Mouse (Mus musculus): Measurements from ENCODE around the gene Wdr37. TPM values are rescaled to one million over a fixed set of nuclear protein-coding genes. Genes with fewer than 3 reads are reported as not detected.

Wdr37 gene
- polyA plus RNA-seq, 1 experiment from 2014 or later = 49.3 TPM

DNA sequence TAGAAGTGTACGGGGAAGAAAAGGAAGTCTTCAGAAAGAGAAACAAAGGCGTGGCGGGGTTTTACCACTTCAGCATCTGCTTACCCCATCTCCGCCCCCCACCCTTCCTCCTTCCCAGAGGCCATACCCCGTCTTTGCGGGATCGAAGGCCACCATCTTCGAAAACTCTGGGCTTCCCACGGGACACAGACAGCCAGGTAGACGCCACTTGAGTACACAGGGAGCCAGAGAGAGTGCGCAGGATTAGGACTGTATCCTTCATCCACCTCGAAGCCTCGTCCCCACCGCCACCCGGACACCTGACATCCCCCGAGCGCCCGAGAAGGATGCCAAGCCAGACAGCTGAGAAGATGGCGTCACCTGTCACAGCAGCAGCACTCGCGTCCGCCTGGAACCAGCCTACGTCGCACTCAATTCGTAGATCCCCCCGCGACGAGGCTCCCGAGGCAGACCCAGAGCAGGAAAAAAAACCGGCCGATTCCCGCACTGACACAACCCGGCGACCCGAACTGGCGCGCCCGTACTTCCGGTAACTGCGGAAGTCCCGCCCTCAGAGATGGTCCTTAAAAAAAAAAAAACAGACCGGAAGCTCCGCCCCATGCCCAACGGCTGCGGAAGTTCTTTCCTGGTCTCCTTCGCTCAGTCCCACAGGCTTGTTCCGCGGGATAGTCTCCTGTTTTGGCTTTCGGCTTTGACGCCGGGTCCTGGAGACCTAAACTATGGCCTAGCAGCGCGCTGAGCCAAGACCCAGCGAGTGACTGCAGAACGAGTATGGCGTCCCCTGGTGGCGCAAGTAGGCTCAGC lies 997 bp downstream of the Wdr37 start:
- H3K9ac ChIP-seq (ENCODE audit: low read length) = peak overlapping the region; percentile 88

DNA sequence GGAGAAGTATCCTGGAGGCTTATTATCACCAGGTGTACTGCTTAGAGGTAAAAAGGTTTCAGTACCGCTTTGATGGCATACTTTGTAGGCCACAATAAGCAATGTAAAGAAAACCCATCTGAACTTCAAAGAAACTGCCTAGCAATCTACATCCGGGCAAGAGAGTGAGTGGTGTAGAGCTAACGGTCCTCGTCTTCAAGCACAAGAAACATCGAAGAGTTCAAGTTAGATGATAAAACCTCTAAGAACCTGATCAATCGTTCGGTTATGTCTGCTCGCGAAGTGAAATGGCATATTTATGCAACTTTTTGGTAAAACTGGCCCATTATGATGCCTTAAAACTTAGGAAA lies 1.6 kb downstream of the Wdr37 start:
- peak; percentile 35 for DNase-seq (ENCODE audit: low spot score)
- Histone ChIP-seq H3K9ac (ENCODE audit: low read length) (peak overlapping the region; percentile 88), H3K27me3 (replicated peaks; ENCODE audit: control insufficient read depth, insufficient read depth, low read length) (no peaks in the 10 kb centered on the region), H3K36me3 (ENCODE audit: control insufficient read depth, insufficient read depth, low read length) (no peaks in the 10 kb centered on the region), H3K4me1 (ENCODE audit: control insufficient read depth, insufficient read depth, low read length) (peaks cover 6% of the 10 kb centered on the region), H3K4me3 (ENCODE audit: low read depth, low read length) (peak overlapping the region; percentile 83), H3K9me3 (replicated peaks; ENCODE audit: control insufficient read depth, low read length) (no peaks in the 10 kb centered on the region), H3K4me2 (ENCODE audit: low read length) (peak overlapping the region; percentile 92), H3K27ac (ENCODE audit: low read depth, low read length) (no peak overlapping the region; the same call in 1 of the 2 replicates)
- WGBS = 6% methylated on average over 9 of the region's 9 CpGs
- no peak for ATAC-seq

More for the DNA sequence above, 997 bp downstream of the Wdr37 start:
- Histone ChIP-seq H3K4me1 (ENCODE audit: control insufficient read depth, insufficient read depth, low read length) (peaks cover 6% of the 10 kb centered on the region), H3K4me3 (ENCODE audit: low read depth, low read length) (peak overlapping the region; percentile 83), H3K27ac (ENCODE audit: low read depth, low read length) (peak overlapping the region; percentile 95), H3K9me3 (replicated peaks; ENCODE audit: control insufficient read depth, low read length) (no peaks in the 10 kb centered on the region), H3K27me3 (replicated peaks; ENCODE audit: control insufficient read depth, insufficient read depth, low read length) (no peaks in the 10 kb centered on the region), H3K4me2 (ENCODE audit: low read length) (peak overlapping the region; percentile 92), H3K36me3 (ENCODE audit: control insufficient read depth, insufficient read depth, low read length) (no peaks in the 10 kb centered on the region)
- peak; percentile 93 for ATAC-seq
- DNase-seq (ENCODE audit: low spot score) = peak; percentile 94
- WGBS = under 1% methylated on average over 57 of the region's 57 CpGs

DNA sequence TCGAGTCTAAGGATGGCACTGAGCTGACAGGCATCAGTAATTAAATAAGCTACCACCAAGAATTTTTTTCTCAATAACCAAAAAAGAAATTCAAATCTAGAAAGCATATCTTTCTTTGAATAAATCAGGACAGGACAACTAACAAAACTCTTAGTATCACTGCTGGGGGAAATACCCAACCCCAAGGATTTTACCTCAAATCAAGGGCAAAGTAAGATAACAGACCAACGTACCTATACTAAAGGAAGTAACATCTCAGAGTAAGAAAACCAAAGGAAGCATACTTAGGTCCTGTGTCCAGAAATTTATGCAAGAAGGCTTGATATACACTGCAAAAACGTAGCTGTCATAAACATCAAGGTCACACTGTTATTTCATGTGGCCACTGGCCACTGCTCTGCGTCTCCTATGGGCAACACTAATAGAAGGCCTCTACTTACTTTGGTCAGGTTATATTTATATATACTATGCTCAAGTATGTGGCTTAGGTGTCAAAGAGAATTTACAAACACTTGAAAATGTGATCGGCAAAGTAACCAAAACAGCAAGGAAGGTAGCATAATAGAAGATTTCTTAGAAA lies 2.0 kb downstream of the Wdr37 start:
- WGBS = 75% methylated on average over 5 of the region's 5 CpGs

DNA sequence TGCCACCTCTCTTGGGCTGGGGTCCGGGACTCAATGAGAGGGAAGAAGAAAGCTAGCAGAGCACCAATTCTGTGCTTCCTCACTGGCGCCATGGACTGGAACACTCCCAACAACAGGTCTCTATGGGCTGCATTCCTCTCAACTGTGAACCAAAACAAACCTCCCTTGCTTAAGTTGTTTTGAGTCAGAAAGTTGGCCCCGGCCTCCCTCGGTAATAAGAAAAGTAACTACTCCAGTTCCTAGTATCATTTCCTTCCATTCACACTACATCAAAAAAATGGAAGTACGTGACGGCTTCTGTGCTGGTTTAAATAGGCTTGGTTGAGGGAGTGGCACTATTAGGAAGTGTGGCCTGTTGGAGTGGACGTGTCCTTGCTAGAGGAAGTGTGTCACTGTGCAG lies 5.1 kb downstream of the Wdr37 start:
- ATAC-seq = no peak
- DNase-seq (ENCODE audit: low spot score) = no peak
- H3K27me3 ChIP-seq (replicated peaks; ENCODE audit: control insufficient read depth, insufficient read depth, low read length) = no peaks in the 10 kb centered on the region
- no peak overlapping the region for H3K27ac ChIP-seq (ENCODE audit: low read depth, low read length)
- no peak overlapping the region for H3K9ac ChIP-seq (ENCODE audit: low read length)
- no peaks in the 10 kb centered on the region for H3K9me3 ChIP-seq (replicated peaks; ENCODE audit: control insufficient read depth, low read length)
- no peak overlapping the region for H3K4me3 ChIP-seq (ENCODE audit: low read depth, low read length)
- H3K4me2 ChIP-seq (ENCODE audit: low read length) = no peak overlapping the region
- H3K36me3 ChIP-seq (ENCODE audit: control insufficient read depth, insufficient read depth, low read length) = no peaks in the 10 kb centered on the region
- peaks cover 6% of the 10 kb centered on the region for H3K4me1 ChIP-seq (ENCODE audit: control insufficient read depth, insufficient read depth, low read length)
- 93% methylated on average over 7 of the region's 7 CpGs for WGBS

More for the DNA sequence above, 2.0 kb downstream of the Wdr37 start:
- no peak overlapping the region for H3K27ac ChIP-seq (ENCODE audit: low read depth, low read length)
- H3K9me3 ChIP-seq (replicated peaks; ENCODE audit: control insufficient read depth, low read length) = no peaks in the 10 kb centered on the region
- H3K4me1 ChIP-seq (ENCODE audit: control insufficient read depth, insufficient read depth, low read length) = peaks cover 6% of the 10 kb centered on the region
- peak overlapping the region; percentile 88 for H3K9ac ChIP-seq (ENCODE audit: low read length)
- no peaks in the 10 kb centered on the region for H3K36me3 ChIP-seq (ENCODE audit: control insufficient read depth, insufficient read depth, low read length)
- H3K4me3 ChIP-seq (ENCODE audit: low read depth, low read length) = peak overlapping the region; percentile 83
- H3K27me3 ChIP-seq (replicated peaks; ENCODE audit: control insufficient read depth, insufficient read depth, low read length) = no peaks in the 10 kb centered on the region
- peak overlapping the region; percentile 92 for H3K4me2 ChIP-seq (ENCODE audit: low read length)
- no peak for ATAC-seq
- DNase-seq (ENCODE audit: low spot score) = no peak

DNA sequence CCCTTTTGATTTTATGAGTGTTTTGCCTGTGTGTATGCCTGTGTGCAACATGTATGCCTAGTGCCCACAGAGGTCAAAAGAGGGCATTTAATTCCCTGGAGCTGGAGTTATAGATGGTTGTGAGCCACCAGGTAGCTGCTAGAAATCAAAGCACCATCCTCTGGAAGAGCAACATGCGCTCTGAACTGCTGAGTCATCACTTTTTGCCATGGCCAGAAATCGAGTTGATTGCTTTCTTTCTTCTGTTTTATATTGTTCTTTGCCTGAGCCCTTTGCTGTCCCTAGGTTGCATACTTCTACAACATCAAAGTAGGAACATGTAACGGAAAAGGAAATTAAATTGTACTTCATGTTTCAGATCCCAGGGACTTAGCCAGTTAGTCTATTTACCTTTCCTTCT lies 6.7 kb downstream of the Wdr37 start:
- WGBS = 86% methylated on average over 3 of the region's 3 CpGs
- H3K4me1 ChIP-seq (ENCODE audit: control insufficient read depth, insufficient read depth, low read length) = peaks cover 5% of the 10 kb centered on the region
- no peak overlapping the region for H3K4me2 ChIP-seq (ENCODE audit: low read length)
- no peak for DNase-seq (ENCODE audit: low spot score)
- H3K9me3 ChIP-seq (replicated peaks; ENCODE audit: control insufficient read depth, low read length) = no peaks in the 10 kb centered on the region
- peaks cover 6% of the 10 kb centered on the region for H3K36me3 ChIP-seq (ENCODE audit: control insufficient read depth, insufficient read depth, low read length)
- no peak overlapping the region for H3K27ac ChIP-seq (ENCODE audit: low read depth, low read length)
- H3K9ac ChIP-seq (ENCODE audit: low read length) = no peak overlapping the region
- no peaks in the 10 kb centered on the region for H3K27me3 ChIP-seq (replicated peaks; ENCODE audit: control insufficient read depth, insufficient read depth, low read length)
- no peak for ATAC-seq
- H3K4me3 ChIP-seq (ENCODE audit: low read depth, low read length) = no peak overlapping the region

GRCm38 (mm10) chr13:8860861-8861260 lies 10.8 kb downstream of the Wdr37 start:
- ATAC-seq (no peak), DNase-seq (ENCODE audit: low spot score) (no peak)
- Histone ChIP-seq H3K27me3 (replicated peaks; ENCODE audit: control insufficient read depth, insufficient read depth, low read length) (no peaks in the 10 kb centered on the region), H3K9me3 (replicated peaks; ENCODE audit: control insufficient read depth, low read length) (no peaks in the 10 kb centered on the region), H3K9ac (ENCODE audit: low read length) (no peak overlapping the region), H3K27ac (ENCODE audit: low read depth, low read length) (no peak overlapping the region), H3K36me3 (ENCODE audit: control insufficient read depth, insufficient read depth, low read length) (peaks cover 21% of the 10 kb centered on the region), H3K4me3 (ENCODE audit: low read depth, low read length) (no peak overlapping the region), H3K4me2 (ENCODE audit: low read length) (no peak overlapping the region), H3K4me1 (ENCODE audit: control insufficient read depth, insufficient read depth, low read length) (no peaks in the 10 kb centered on the region)
- 80% methylated on average over 9 of the region's 9 CpGs for WGBS

DNA sequence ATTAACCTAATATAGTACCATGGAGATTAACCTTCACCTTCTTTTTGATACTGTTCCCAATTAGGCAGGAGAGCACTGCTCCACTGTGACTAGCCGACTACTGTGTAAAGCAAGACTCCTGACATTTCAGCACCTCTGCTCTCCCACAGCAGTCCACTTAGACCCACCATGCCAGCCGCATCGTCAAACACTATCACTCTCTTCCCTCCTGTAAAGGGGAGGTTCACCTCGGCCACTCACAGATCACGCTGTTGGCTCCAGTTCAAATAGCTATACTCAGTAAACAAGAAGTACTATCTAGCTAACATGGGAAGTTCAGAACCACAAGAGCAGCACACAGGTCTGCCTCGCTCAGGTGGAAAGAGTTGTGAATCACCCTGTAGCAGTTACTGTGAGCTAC lies 13.3 kb downstream of the Wdr37 start:
- no peak overlapping the region for H3K9ac ChIP-seq (ENCODE audit: low read length)
- no peak for ATAC-seq
- WGBS = 92% methylated on average over 6 of the region's 6 CpGs

DNA sequence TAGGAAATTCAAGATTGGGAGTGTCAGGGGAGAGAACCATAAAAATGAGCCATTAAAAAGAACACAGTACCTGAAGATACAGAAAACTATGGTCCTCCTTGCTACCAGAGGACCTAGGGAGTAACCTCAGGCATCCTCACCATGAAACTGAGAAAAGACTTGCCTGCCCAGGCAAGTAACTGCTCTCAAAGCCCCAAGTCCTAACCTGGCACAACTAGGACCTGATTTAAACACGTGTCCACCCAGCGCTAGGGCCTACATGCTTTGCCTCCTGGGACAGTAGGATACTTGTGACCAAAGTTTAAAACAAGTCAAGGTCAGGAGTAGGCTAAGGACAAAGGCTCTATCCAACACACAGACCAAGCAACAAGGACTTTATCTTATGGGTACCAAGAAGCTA lies 16.9 kb downstream of the Wdr37 start:
- ATAC-seq = no peak
- DNase-seq (ENCODE audit: low spot score) = no peak
- H3K27me3 ChIP-seq (replicated peaks; ENCODE audit: control insufficient read depth, insufficient read depth, low read length) = no peaks in the 10 kb centered on the region
- WGBS = 95% methylated on average over 2 of the region's 2 CpGs
- H3K4me1 ChIP-seq (ENCODE audit: control insufficient read depth, insufficient read depth, low read length) = no peaks in the 10 kb centered on the region
- no peaks in the 10 kb centered on the region for H3K9me3 ChIP-seq (replicated peaks; ENCODE audit: control insufficient read depth, low read length)
- no peak overlapping the region for H3K27ac ChIP-seq (ENCODE audit: low read depth, low read length)
- H3K4me2 ChIP-seq (ENCODE audit: low read length) = no peak overlapping the region
- no peak overlapping the region for H3K4me3 ChIP-seq (ENCODE audit: low read depth, low read length)
- peaks cover 35% of the 10 kb centered on the region for H3K36me3 ChIP-seq (ENCODE audit: control insufficient read depth, insufficient read depth, low read length)
- H3K9ac ChIP-seq (ENCODE audit: low read length) = no peak overlapping the region

More for the DNA sequence above, 13.3 kb downstream of the Wdr37 start:
- H3K27ac ChIP-seq (ENCODE audit: low read depth, low read length) = no peak overlapping the region
- H3K27me3 ChIP-seq (replicated peaks; ENCODE audit: control insufficient read depth, insufficient read depth, low read length) = no peaks in the 10 kb centered on the region
- no peaks in the 10 kb centered on the region for H3K9me3 ChIP-seq (replicated peaks; ENCODE audit: control insufficient read depth, low read length)
- no peak overlapping the region for H3K4me2 ChIP-seq (ENCODE audit: low read length)
- no peak overlapping the region for H3K4me3 ChIP-seq (ENCODE audit: low read depth, low read length)
- no peaks in the 10 kb centered on the region for H3K4me1 ChIP-seq (ENCODE audit: control insufficient read depth, insufficient read depth, low read length)
- H3K36me3 ChIP-seq (ENCODE audit: control insufficient read depth, insufficient read depth, low read length) = peaks cover 34% of the 10 kb centered on the region
- no peak for DNase-seq (ENCODE audit: low spot score)

GRCm38 (mm10) chr13:8853424-8853823 lies 18.3 kb downstream of the Wdr37 start:
- WGBS = 96% methylated on average over 4 of the region's 4 CpGs

More at GRCm38 (mm10) chr13:8853424-8853823, 18.3 kb downstream of the Wdr37 start:
- H3K4me2 ChIP-seq (ENCODE audit: low read length) = no peak overlapping the region
- ATAC-seq = no peak
- H3K4me1 ChIP-seq (ENCODE audit: control insufficient read depth, insufficient read depth, low read length) = no peaks in the 10 kb centered on the region
- DNase-seq (ENCODE audit: low spot score) = no peak
- H3K4me3 ChIP-seq (ENCODE audit: low read depth, low read length) = no peak overlapping the region
- H3K27me3 ChIP-seq (replicated peaks; ENCODE audit: control insufficient read depth, insufficient read depth, low read length) = no peaks in the 10 kb centered on the region
- peaks cover 39% of the 10 kb centered on the region for H3K36me3 ChIP-seq (ENCODE audit: control insufficient read depth, insufficient read depth, low read length)
- H3K9ac ChIP-seq (ENCODE audit: low read length) = no peak overlapping the region
- no peaks in the 10 kb centered on the region for H3K9me3 ChIP-seq (replicated peaks; ENCODE audit: control insufficient read depth, low read length)
- H3K27ac ChIP-seq (ENCODE audit: low read depth, low read length) = no peak overlapping the region

Data from forebrain, embryonic 14.5 days (tissue).